Mouse (Mus musculus) kidney, embryonic 15.5 days (tissue): ENCODE data around the gene Il23r. TPM values are rescaled to one million over a fixed set of nuclear protein-coding genes. Genes with fewer than 3 reads are reported as not detected.

Experiments used
- ATAC-seq: fragments of 200-750 bp; cut with Nextera tagmentation; replicated peaks from 2 replicates; pipeline ENCODE4 v1.8.0; 2017; ENCODE audit warnings: moderate TSS enrichment; ENCODE audit not compliant: low FRiP score
- H3K27ac ChIP-seq: fragments of 300-500 bp; sonication (generic); 2 replicates; pipeline ENCODE4 v1.5.1; 2015; ENCODE audit warnings: mild to moderate bottlenecking, inconsistent platforms
- H3K27me3 ChIP-seq: fragments of 300-500 bp; sonication (generic); 2 replicates; pipeline ENCODE4 v1.6.1; 2015; ENCODE audit warnings: inconsistent platforms
- H3K36me3 ChIP-seq: fragments of 300-500 bp; sonication (generic); 2 replicates; pipeline ENCODE4 v1.6.1; 2015; ENCODE audit warnings: inconsistent platforms
- H3K4me1 ChIP-seq: fragments of 300-500 bp; sonication (generic); 2 replicates; pipeline ENCODE4 v1.6.1; 2015; ENCODE audit warnings: inconsistent platforms
- H3K4me2 ChIP-seq: fragments of 300-500 bp; sonication (generic); 2 replicates; pipeline ENCODE4 v1.6.1; 2015; ENCODE audit warnings: moderate library complexity, mild to moderate bottlenecking, inconsistent platforms
- H3K4me3 ChIP-seq: fragments of 300-500 bp; sonication (generic); replicated peaks from 2 replicates; pipeline ENCODE4 v1.5.1; 2015; ENCODE audit warnings: mild to moderate bottlenecking, inconsistent platforms
- H3K9ac ChIP-seq: fragments of 300-500 bp; sonication (generic); 2 replicates; pipeline ENCODE4 v1.6.1; 2015; ENCODE audit warnings: mild to moderate bottlenecking, inconsistent platforms
- H3K9me3 ChIP-seq: fragments of 300-500 bp; sonication (generic); replicated peaks from 2 replicates; pipeline ENCODE4 v1.6.1; 2016; ENCODE audit warnings: inconsistent platforms
- WGBS: fragments of 180-500 bp; shearing (Covaris S2); methylation state at CpG from one replicate; pipeline ENCODE4 v1.1.7; 2015; ENCODE audit warnings: mixed read lengths; 5-methylcytosine and 5-hydroxymethylcytosine counted together
- polyA plus RNA-seq: library from polyadenylated mRNA; unstranded; fragments of >200 nt; fragmentation: Nextera tagmentation; extraction: Ambion mirVana; gene quantifications from 2 replicates; pipeline ENCODE4 v1.2.1, GENCODE M21; 2015

The Il23r gene
- polyA plus RNA-seq, 1 experiment from 2014 or later, result not detected

DNA sequence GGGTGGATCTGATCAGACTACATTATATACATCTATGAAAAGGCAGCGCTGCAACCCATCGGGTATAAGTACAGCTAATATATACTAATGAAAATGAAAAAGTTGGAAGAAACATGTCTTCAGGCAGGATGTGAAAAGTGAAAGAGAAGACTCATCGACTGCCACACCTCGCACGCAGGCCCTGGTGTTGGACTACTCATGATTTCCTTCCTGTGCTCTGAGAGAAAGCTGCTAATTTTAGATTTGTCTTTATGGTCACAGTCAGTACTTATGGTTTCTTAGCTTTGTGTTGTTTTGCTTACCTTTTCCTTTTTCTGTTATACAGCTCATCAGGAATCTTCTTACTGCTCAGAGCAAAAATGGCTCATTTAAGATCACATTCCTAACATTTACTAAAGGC lies 76.4 kb downstream of the Il23r start:
- H3K4me1 ChIP-seq, result no peaks in the 10 kb centered on the region
- 95% methylated on average over 5 of the region's 5 CpGs for WGBS

GRCm38 (mm10) chr6:67413378-67413777 lies 78.3 kb downstream of the Il23r start:
- ATAC-seq, result no peak
- no peaks in the 10 kb centered on the region for H3K4me1 ChIP-seq
- 88% methylated on average over 2 of the region's 2 CpGs for WGBS

More for the DNA sequence above, 76.4 kb downstream of the Il23r start:
- Histone ChIP-seq H3K4me2 (no peak overlapping the region), H3K9me3 (no peaks in the 10 kb centered on the region), H3K27ac (no peak overlapping the region), H3K9ac (no peak overlapping the region), H3K36me3 (no peaks in the 10 kb centered on the region), H3K4me3 (no peak overlapping the region), H3K27me3 (no peaks in the 10 kb centered on the region)
- ATAC-seq, result no peak

DNA sequence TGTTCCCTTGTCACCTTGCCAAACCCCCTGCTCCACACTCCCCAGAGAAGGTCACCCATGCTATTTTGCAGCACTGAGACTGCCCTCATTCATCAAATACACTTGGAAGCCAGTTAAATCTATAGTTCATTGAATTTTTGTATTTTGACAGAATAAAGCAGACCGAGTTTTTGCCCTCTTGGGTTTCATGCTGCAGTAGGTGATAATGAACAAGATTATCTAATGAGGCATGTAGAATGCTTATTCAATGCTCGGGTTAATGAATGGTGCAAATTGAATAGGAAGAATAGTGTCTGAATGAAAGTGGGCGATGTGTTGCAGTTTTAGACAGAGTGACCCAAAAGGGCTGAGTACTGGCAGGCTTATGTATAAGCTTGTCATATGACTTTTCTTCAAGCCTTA lies 86.4 kb downstream of the Il23r start:
- H3K9me3 ChIP-seq, result no peaks in the 10 kb centered on the region
- H3K4me2 ChIP-seq, result no peak overlapping the region
- no peak overlapping the region for H3K9ac ChIP-seq
- no peak overlapping the region for H3K27ac ChIP-seq
- no peak for ATAC-seq
- no peak overlapping the region for H3K4me3 ChIP-seq
- no peaks in the 10 kb centered on the region for H3K36me3 ChIP-seq
- no peaks in the 10 kb centered on the region for H3K27me3 ChIP-seq
- 75% methylated on average over 3 of the region's 3 CpGs for WGBS
- no peaks in the 10 kb centered on the region for H3K4me1 ChIP-seq

More at GRCm38 (mm10) chr6:67413378-67413777, 78.3 kb downstream of the Il23r start:
- Histone ChIP-seq H3K4me2 (no peak overlapping the region), H3K27ac (no peak overlapping the region), H3K9ac (no peak overlapping the region), H3K36me3 (no peaks in the 10 kb centered on the region), H3K27me3 (no peaks in the 10 kb centered on the region), H3K9me3 (no peaks in the 10 kb centered on the region), H3K4me3 (no peak overlapping the region)

GRCm38 (mm10) chr6:67399551-67399950 lies 92.1 kb downstream of the Il23r start:
- no peaks in the 10 kb centered on the region for H3K9me3 ChIP-seq
- H3K9ac ChIP-seq, result no peak overlapping the region
- no peaks in the 10 kb centered on the region for H3K4me1 ChIP-seq
- no peak overlapping the region for H3K27ac ChIP-seq
- 37% methylated on average over 5 of the region's 5 CpGs for WGBS
- no peaks in the 10 kb centered on the region for H3K27me3 ChIP-seq
- H3K4me2 ChIP-seq, result no peak overlapping the region
- H3K4me3 ChIP-seq, result no peak overlapping the region
- no peaks in the 10 kb centered on the region for H3K36me3 ChIP-seq
- ATAC-seq, result no peak

- ATAC-seq, result no peak
- Histone ChIP-seq H3K36me3 (no peaks in the 10 kb centered on the region), H3K27me3 (peaks cover 18% of the 10 kb centered on the region), H3K4me2 (peak within 1 kb of the TSS; percentile 65), H3K4me3 (peak within 1 kb of the TSS; percentile 35), H3K27ac (no peak within 1 kb of the TSS), H3K9me3 (no peaks in the 10 kb centered on the region), H3K4me1 (peaks cover 5% of the 10 kb centered on the region), H3K9ac (no peak within 1 kb of the TSS)
- 4% methylated on average over 26 of the region's 26 CpGs for WGBS
These were observed 115.7 kb downstream of the Il23r start, which contains the start of gene Il12rb2 for GRCm38 (mm10) chr6:67375982-67376391. Gene Il12rb2 (minus strand): TSS chr6:67376188.

Other genes starting within 250 kb of the Il23r start
- 0.05 TPM in 1 of 2 replicates, not detected in the other for gene Il12rb2, start 115.7 kb downstream of the Il23r start, polyA plus RNA-seq
- 61.1 and 63.1 TPM in 2 replicates for gene Tacstd2, start 43.9 kb upstream of the Il23r start, polyA plus RNA-seq